Mouse (Mus musculus) C2C12 (cell line): ENCODE results near the gene Scarb1. TPM values are rescaled to one million over a fixed set of nuclear protein-coding genes. Genes with fewer than 3 reads are reported as not detected.

Experiments
- H3K27me3 ChIP-seq: one replicate; pipeline ENCODE4 v1.6.1; 2011; ENCODE audit not compliant: control insufficient read depth, insufficient read depth, insufficient read length
- H3K36me3 ChIP-seq: one replicate; pipeline ENCODE4 v1.6.1; 2011; ENCODE audit not compliant: control insufficient read depth, insufficient read depth
- H3K4me3 ChIP-seq: one replicate; pipeline ENCODE4 v1.5.1; 2011; ENCODE audit warnings: mild to moderate bottlenecking, control low read depth; ENCODE audit not compliant: poor library complexity, insufficient read depth, severe bottlenecking
- H3K79me2 ChIP-seq: one replicate; pipeline ENCODE4 v1.6.1; 2011; ENCODE audit not compliant: control insufficient read depth, insufficient read depth
- H3K79me3 ChIP-seq: one replicate; pipeline ENCODE4 v1.6.1; 2011; ENCODE audit warnings: low read depth, control low read depth
- H3ac ChIP-seq: one replicate; pipeline ENCODE3; 2011; ENCODE audit warnings: low read depth; ENCODE audit not compliant: control insufficient read depth, insufficient read length
- CEBPB ChIP-seq: IDR thresholded peaks from one replicate; pipeline ENCODE4 v1.6.1; 2011; ENCODE audit warnings: low read depth, mild to moderate bottlenecking, control low read depth, moderate library complexity
- CTCF ChIP-seq: IDR thresholded peaks from one replicate; pipeline ENCODE4 v1.5.1; 2011; ENCODE audit not compliant: control insufficient read depth, insufficient read depth, insufficient read length
- FOSL1 ChIP-seq: IDR thresholded peaks from one replicate; pipeline ENCODE4 v1.8.0; 2011; ENCODE audit warnings: mild to moderate bottlenecking, low read length; ENCODE audit not compliant: poor library complexity, insufficient read depth, severe bottlenecking
- MAX ChIP-seq: IDR thresholded peaks from one replicate; pipeline ENCODE4 v1.6.1; 2011; ENCODE audit warnings: mild to moderate bottlenecking, control low read depth
- MYOD1 ChIP-seq: IDR thresholded peaks from one replicate; pipeline ENCODE4 v1.6.1; 2011; ENCODE audit warnings: low read depth; ENCODE audit not compliant: control insufficient read depth, insufficient read length
- MYOG ChIP-seq: IDR thresholded peaks from one replicate; pipeline ENCODE4 v1.6.1; 2011; ENCODE audit not compliant: control insufficient read depth, insufficient read length; ENCODE audit errors: extremely low read depth
- USF1 ChIP-seq: IDR thresholded peaks from one replicate; pipeline ENCODE4 v1.6.1; 2011; ENCODE audit warnings: low read depth, mild to moderate bottlenecking, control low read depth, moderate library complexity
- polyA plus RNA-seq: library from polyadenylated mRNA; unstranded; fragments of >200 nt; fragmentation: generic; extraction: Trizol; gene quantifications from one replicate; pipeline ENCODE4 v1.2.1, GENCODE M21; 2012; ENCODE audit warnings: missing spikeins

Gene Scarb1
- polyA plus RNA-seq, 1 experiment = 31.4 TPM

DNA sequence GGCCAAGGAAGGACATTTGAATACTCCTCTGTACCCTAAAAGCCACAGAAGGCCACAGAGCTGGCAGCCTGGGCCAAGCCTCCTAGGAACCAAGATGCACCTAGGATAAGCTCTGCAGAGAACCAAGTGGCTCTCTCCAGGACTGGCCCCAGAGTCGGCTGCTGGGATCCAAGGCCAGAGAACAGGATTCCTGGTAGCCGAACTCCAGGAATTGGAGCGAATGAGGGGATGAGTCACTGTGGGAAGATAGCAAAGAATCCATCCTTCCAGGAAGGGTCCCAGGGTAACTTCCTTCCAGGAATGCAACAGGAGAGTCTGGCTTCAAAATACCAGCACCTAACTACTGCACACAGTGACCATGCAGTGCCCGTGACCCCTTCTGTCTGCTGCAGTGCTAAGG lies 8.6 kb downstream of the Scarb1 start:
- Histone ChIP-seq H3K36me3 (no peaks in the 10 kb centered on the region), H3ac (no peak overlapping the region), H3K79me3 (no peaks in the 10 kb centered on the region), H3K27me3 (no peaks in the 10 kb centered on the region), H3K79me2 (no peaks in the 10 kb centered on the region), H3K4me3 (no peak overlapping the region)
- TF ChIP-seq CTCF = no peak
- no peak for TF ChIP-seq MAX
- TF ChIP-seq MYOD1 = no peak
- no peak for TF ChIP-seq USF1
- TF ChIP-seq FOSL1 = no peak
- no peak for TF ChIP-seq CEBPB
- TF ChIP-seq MYOG = no peak

DNA sequence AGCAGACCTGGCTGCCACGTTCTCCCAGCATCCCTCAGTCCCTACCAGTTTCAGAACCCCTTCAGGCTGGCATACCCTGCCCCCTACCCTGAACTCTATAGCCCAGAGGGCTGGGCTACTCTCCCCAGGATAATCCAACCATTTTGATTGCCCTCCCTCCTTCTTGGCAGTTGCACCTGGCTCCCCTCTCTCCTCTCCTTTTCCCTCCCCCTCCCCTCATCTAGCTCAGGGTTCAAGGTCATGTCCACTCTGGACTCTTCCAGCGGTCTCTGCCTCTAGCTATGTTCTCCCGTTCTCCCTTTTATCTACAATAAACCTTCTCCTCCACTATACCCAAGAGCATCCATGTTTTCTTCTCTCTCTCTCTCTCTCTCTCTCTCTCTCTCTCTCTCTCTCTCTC lies 9.1 kb downstream of the Scarb1 start:
- Histone ChIP-seq H3K27me3 (no peaks in the 10 kb centered on the region), H3K4me3 (no peak overlapping the region), H3K79me2 (no peaks in the 10 kb centered on the region), H3ac (no peak overlapping the region), H3K79me3 (no peaks in the 10 kb centered on the region), H3K36me3 (no peaks in the 10 kb centered on the region)
- TF ChIP-seq USF1 (no peak), CEBPB (no peak), MYOG (no peak), CTCF (no peak), MAX (no peak), FOSL1 (no peak), MYOD1 (no peak)

DNA sequence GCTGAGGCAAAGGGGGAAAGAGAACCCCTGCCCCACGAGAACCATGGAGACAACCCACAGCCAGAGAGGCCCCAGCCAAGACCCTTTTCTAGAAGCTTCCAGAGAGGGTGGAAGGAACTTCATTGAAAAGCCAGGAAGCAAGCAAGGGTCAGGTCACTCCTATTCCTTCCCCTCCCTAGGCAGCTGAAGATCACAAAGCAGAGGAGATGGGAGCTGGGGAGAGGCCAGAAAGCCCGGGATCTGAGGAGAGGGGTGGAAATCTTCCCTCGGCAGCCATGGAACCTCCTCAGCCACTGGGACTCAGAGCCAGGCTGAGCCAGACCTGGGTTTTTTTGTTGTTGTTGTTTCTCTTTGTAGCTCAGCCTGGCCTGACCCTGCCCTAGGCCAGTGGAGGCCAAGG lies 9.8 kb downstream of the Scarb1 start:
- no peaks in the 10 kb centered on the region for H3K79me2 ChIP-seq
- H3K27me3 ChIP-seq = no peaks in the 10 kb centered on the region
- no peak overlapping the region for H3K4me3 ChIP-seq
- no peaks in the 10 kb centered on the region for H3K36me3 ChIP-seq
- H3ac ChIP-seq = no peak overlapping the region
- no peaks in the 10 kb centered on the region for H3K79me3 ChIP-seq
- TF ChIP-seq CTCF (no peak), CEBPB (no peak), USF1 (no peak), MAX (no peak), MYOD1 (no peak), FOSL1 (no peak), MYOG (no peak)

DNA sequence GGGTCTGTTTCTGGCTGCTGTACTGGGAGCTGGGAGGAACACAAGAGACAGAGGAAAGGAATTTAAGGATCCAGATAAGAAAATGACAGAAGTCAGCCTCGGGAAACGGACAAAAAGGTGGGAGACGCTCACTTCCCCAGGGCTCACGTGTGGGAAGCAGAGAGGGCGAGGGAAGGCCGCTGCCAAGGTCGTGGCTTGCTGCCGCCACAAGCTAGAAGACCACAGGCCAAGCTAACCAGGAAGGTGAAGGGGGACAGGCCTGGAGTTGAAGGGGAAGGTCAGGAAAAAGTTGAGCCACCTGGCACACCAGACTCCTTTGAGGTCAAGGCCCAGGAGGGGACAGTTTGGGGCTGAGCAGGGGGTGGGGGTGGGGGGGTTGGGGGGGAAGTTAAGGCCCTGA lies 10.2 kb downstream of the Scarb1 start:
- TF ChIP-seq MYOD1 = no peak
- no peak for TF ChIP-seq FOSL1
- no peak for TF ChIP-seq MAX
- no peak for TF ChIP-seq MYOG
- TF ChIP-seq USF1 = no peak
- no peak for TF ChIP-seq CEBPB
- no peak for TF ChIP-seq CTCF
- H3K27me3 ChIP-seq = no peaks in the 10 kb centered on the region
- H3K79me3 ChIP-seq = no peaks in the 10 kb centered on the region
- no peak overlapping the region for H3K4me3 ChIP-seq
- H3K79me2 ChIP-seq = no peaks in the 10 kb centered on the region
- H3K36me3 ChIP-seq = no peaks in the 10 kb centered on the region
- no peak overlapping the region for H3ac ChIP-seq

DNA sequence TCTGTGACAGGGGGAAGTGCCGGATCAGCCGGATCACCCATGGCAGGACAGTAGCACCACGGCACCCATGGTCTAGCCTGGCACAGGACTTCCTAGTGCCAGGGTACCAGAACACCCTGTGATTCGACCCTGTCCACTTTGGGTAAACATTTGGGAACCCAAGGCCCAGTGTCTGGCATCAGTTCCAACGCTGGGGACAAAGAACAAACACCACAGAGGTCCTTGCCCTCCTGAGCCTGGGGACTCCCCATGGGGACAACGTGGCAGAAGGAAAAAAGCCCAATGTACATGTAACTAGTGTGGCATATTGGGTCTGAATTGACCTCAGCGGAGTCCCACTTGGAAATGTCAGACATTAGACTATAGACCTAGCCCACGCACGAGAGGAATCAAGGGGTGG lies 10.7 kb downstream of the Scarb1 start:
- H3K36me3 ChIP-seq = no peaks in the 10 kb centered on the region
- TF ChIP-seq CTCF (no peak), FOSL1 (no peak), MYOG (no peak), MYOD1 (no peak), CEBPB (no peak), MAX (no peak), USF1 (no peak)

More for the DNA sequence above, 10.7 kb downstream of the Scarb1 start:
- Histone ChIP-seq H3K4me3 (no peak overlapping the region), H3K79me3 (no peaks in the 10 kb centered on the region), H3K27me3 (no peaks in the 10 kb centered on the region), H3K79me2 (no peaks in the 10 kb centered on the region), H3ac (no peak overlapping the region)
